Mouse (Mus musculus) MEL (cell line): ENCODE data around the gene Erf. TPM values are rescaled to one million over a fixed set of nuclear protein-coding genes. Genes with fewer than 3 reads are reported as not detected.

Experiments
- BHLHE40 ChIP-seq: IDR thresholded peaks from 2 replicates; pipeline ENCODE4 v1.6.1; 2012; ENCODE audit warnings: low read depth, mild to moderate bottlenecking, inconsistent platforms, low read length, improper control_type of control experiment, borderline replicate concordance
- CHD1 ChIP-seq: IDR thresholded peaks from 2 replicates; pipeline ENCODE4 v1.6.1; 2012; ENCODE audit warnings: low read depth, mild to moderate bottlenecking, inconsistent platforms, low read length, improper control_type of control experiment
- CHD2 ChIP-seq: IDR thresholded peaks from 2 replicates; pipeline ENCODE4 v1.6.1; 2011; ENCODE audit warnings: low read length, improper control_type of control experiment
- CTCF ChIP-seq, 3 experiments: IDR thresholded peaks in 2 of 3; conservative IDR thresholded peaks in 1 of 3; 2 replicates each; pipeline ENCODE4 v1.5.1; 2011 to 2012; ENCODE audit warnings: low read length in 3 of 3, low read depth in 2 of 3, mild to moderate bottlenecking in 2 of 3, improper control_type of control experiment in 1 of 3, inconsistent platforms in 1 of 3, mixed read lengths in 1 of 3, moderate library complexity in 1 of 3; ENCODE audit not compliant: control insufficient read depth in 1 of 3, insufficient read depth in 1 of 3, poor library complexity in 1 of 3, severe bottlenecking in 1 of 3
- ELF1 ChIP-seq: IDR thresholded peaks from 2 replicates; pipeline ENCODE4 v1.6.1; 2014; ENCODE audit warnings: low read depth, mild to moderate bottlenecking, inconsistent platforms, low read length, improper control_type of control experiment, moderate library complexity
- GATA1 ChIP-seq: IDR thresholded peaks from 2 replicates; pipeline ENCODE4 v1.6.1; 2011; ENCODE audit warnings: low read depth, low read length, improper control_type of control experiment
- MAFK ChIP-seq: IDR thresholded peaks from 2 replicates; pipeline ENCODE4 v1.6.1; 2011; ENCODE audit warnings: low read depth, mild to moderate bottlenecking, low read length, improper control_type of control experiment, borderline replicate concordance
- MAX ChIP-seq: IDR thresholded peaks from 2 replicates; pipeline ENCODE4 v1.6.1; 2011; ENCODE audit warnings: low read length, improper control_type of control experiment
- MAZ ChIP-seq: IDR thresholded peaks from 2 replicates; pipeline ENCODE4 v1.6.1; 2012; ENCODE audit warnings: low read depth, mild to moderate bottlenecking, inconsistent platforms, low read length, improper control_type of control experiment
- MEF2A ChIP-seq: IDR thresholded peaks from 2 replicates; pipeline ENCODE4 v1.6.1; 2014; ENCODE audit warnings: low read depth, mild to moderate bottlenecking, inconsistent platforms, low read length, improper control_type of control experiment; ENCODE audit not compliant: poor library complexity, insufficient replicate concordance, severe bottlenecking; ENCODE audit errors: extremely low read depth
- MXI1 ChIP-seq: IDR thresholded peaks from 2 replicates; pipeline ENCODE4 v1.6.1; 2011; ENCODE audit warnings: mild to moderate bottlenecking, low read depth, low read length, improper control_type of control experiment
- MYB ChIP-seq: IDR thresholded peaks from 2 replicates; pipeline ENCODE4 v1.6.1; 2011; ENCODE audit warnings: mild to moderate bottlenecking, low read depth, low read length, improper control_type of control experiment
- MYC ChIP-seq: IDR thresholded peaks from 2 replicates; pipeline ENCODE4 v1.6.1; 2011; ENCODE audit warnings: low read depth, mild to moderate bottlenecking, low read length, improper control_type of control experiment, moderate library complexity
- NRF1 ChIP-seq: IDR thresholded peaks from 2 replicates; pipeline ENCODE4 v1.6.1; 2014; ENCODE audit warnings: low read depth, mild to moderate bottlenecking, inconsistent platforms, low read length, improper control_type of control experiment, moderate library complexity; ENCODE audit not compliant: poor library complexity, insufficient read depth, severe bottlenecking
- POLR2AphosphoS2 ChIP-seq: IDR thresholded peaks from 2 replicates; pipeline ENCODE4 v1.6.1; 2011; ENCODE audit warnings: low read length, improper control_type of control experiment
- POLR2AphosphoS5 ChIP-seq: IDR thresholded peaks from 2 replicates; pipeline ENCODE4 v1.6.1; 2012; ENCODE audit warnings: low read depth, borderline replicate concordance, mild to moderate bottlenecking, inconsistent platforms, low read length, moderate library complexity, mixed read lengths
- RAD21 ChIP-seq: IDR thresholded peaks from 2 replicates; pipeline ENCODE4 v1.6.1; 2011; ENCODE audit warnings: mild to moderate bottlenecking, low read depth, low read length, improper control_type of control experiment
- SMC3 ChIP-seq: IDR thresholded peaks from 2 replicates; pipeline ENCODE4 v1.6.1; 2011; ENCODE audit warnings: low read depth, low read length, improper control_type of control experiment
- TAL1 ChIP-seq: IDR thresholded peaks from 2 replicates; pipeline ENCODE4 v1.6.1; 2012; ENCODE audit warnings: mild to moderate bottlenecking, inconsistent platforms, low read length, moderate library complexity, mixed read lengths
- TCF12 ChIP-seq: IDR thresholded peaks from 2 replicates; pipeline ENCODE4 v1.6.1; 2014; ENCODE audit warnings: low read depth, mild to moderate bottlenecking, inconsistent platforms, low read length, improper control_type of control experiment, moderate library complexity
- UBTF ChIP-seq: IDR thresholded peaks from 2 replicates; pipeline ENCODE4 v1.6.1; 2012; ENCODE audit warnings: low read depth, mild to moderate bottlenecking, inconsistent platforms, low read length, improper control_type of control experiment, moderate library complexity, borderline replicate concordance; ENCODE audit not compliant: insufficient read depth
- USF1 ChIP-seq: IDR thresholded peaks from 2 replicates; pipeline ENCODE4 v1.6.1; 2014; ENCODE audit warnings: low read depth, mild to moderate bottlenecking, inconsistent platforms, low read length, improper control_type of control experiment, moderate library complexity
- ZKSCAN1 ChIP-seq: IDR thresholded peaks from 2 replicates; pipeline ENCODE4 v1.6.1; 2012; ENCODE audit warnings: low read depth, mild to moderate bottlenecking, inconsistent platforms, low read length, improper control_type of control experiment, moderate library complexity
- ZNF384 ChIP-seq: IDR thresholded peaks from 2 replicates; pipeline ENCODE4 v1.6.1; 2012; ENCODE audit warnings: low read depth, mild to moderate bottlenecking, inconsistent platforms, low read length, improper control_type of control experiment
- polyA plus RNA-seq, 2 experiments: library from polyadenylated mRNA; stranded (reverse) in 1 of 2; unstranded in 1 of 2; fragments of >175 nt in 1 of 2; fragments of >200 nt in 1 of 2; gene quantifications; 2 replicates each; pipeline versions ENCODE4 v1.2.1 to v1.2.4; 2012; ENCODE audit warnings: low replicate concordance in 2 of 2, low read depth in 1 of 2; ENCODE audit not compliant: insufficient read length in 2 of 2, insufficient read depth in 1 of 2, missing spikeins in 1 of 2
- total RNA-seq: library from RNA; depleted of rRNA; stranded (reverse); fragments of 300-350 nt; gene quantifications from 2 replicates; pipeline ENCODE4 v1.2.3, GENCODE M21; 2012

Erf gene
- total and polyA plus RNA-seq, 3 experiments: 24.6 to 33.2 TPM; not detected in 1

DNA sequence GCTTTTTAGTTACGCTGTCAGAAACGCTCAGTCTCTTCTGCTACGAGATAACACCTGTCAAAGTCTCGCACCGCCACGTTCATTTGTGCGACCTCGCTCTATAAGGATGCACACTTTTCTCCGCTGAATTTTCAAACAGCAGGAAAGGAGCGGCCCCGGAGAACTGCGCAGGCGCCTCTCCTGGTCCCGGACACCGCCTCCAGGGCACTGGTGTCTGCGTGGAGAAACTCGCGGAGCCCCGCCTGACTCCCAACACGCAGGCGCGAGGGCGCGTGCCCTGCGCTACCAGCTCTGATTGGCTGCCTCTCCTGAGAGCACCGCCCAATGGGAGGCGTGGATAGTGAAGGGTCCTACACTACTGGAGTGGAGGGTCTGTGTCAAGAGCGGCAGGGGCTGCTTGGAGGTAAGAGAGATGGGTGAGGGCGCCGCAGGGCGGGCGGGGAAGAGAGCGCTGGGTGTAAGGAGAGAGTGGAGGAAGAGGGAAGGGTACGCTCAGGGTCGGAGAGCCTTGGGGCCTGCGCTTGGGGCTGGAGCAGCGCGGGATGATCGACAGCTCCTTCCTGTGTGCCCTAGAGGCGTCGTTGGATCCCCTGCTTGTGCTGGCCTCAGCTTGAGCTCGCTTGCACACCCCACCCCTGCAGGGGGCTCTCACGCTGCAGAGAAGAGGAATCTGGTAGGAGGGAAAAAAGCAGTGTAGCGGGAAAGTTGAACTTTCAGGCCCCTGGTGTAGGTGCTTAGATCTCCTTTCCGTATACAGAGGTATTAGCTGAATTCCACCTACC, 29.3 kb downstream of the Erf start, which contains the start of gene Zfp526 (continued):
- peak; percentile 97 for TF ChIP-seq NRF1
- 0 out of 2 replicates have a peak, but pooled peaks have one; percentile 13 for TF ChIP-seq SMC3
- TF ChIP-seq POLR2AphosphoS2: peak; percentile 79
- 0 out of 2 replicates have a peak, but pooled peaks have one; percentile 37 for TF ChIP-seq MAZ
- no peak for TF ChIP-seq BHLHE40
- peak; percentile 18; the same call in 1 of the 2 replicates for TF ChIP-seq CHD1
- peak; percentile 43; the same call in 1 of the 2 replicates for TF ChIP-seq MYC
- no peak for TF ChIP-seq POLR2AphosphoS5
- no peak for TF ChIP-seq GATA1
- TF ChIP-seq MYB: no peak
- TF ChIP-seq MAX: no peak
- TF ChIP-seq ZKSCAN1: no peak
- TF ChIP-seq CTCF (IDR thresholded peaks at IDR 0.05 in 2 of 3, conservative IDR thresholded peaks at IDR 0.05 in 1 of 3; ENCODE audit: control insufficient read depth in 1 of 3, insufficient read depth in 1 of 3, low read depth in 2 of 3, low read length in 3 of 3, poor library complexity in 1 of 3, severe bottlenecking in 1 of 3): peak in 2 of 3 experiments; percentile 4 to 19; a peak in 2 of 6 replicates
- TF ChIP-seq UBTF: no peak
- TF ChIP-seq MAFK: no peak
- no peak for TF ChIP-seq MEF2A
- peak; percentile 94 for TF ChIP-seq USF1
- no peak; the same call in 1 of the 2 replicates for TF ChIP-seq RAD21
- TF ChIP-seq CHD2: 0 out of 2 replicates have a peak, but pooled peaks have one; percentile 6
- TF ChIP-seq TCF12: peak; percentile 29; the same call in 1 of the 2 replicates
- TF ChIP-seq MXI1: peak; percentile 31
- 0 out of 2 replicates have a peak, but pooled peaks have one; percentile 18 for TF ChIP-seq ELF1
- no peak for TF ChIP-seq TAL1
- TF ChIP-seq ZNF384: no peak
